Mouse (Mus musculus): ENCODE measurements around the gene Hmcn1.
A peak's percentile ranks its signal among the peaks of the same experiment; 100 is the strongest.

Hmcn1 gene

DNA sequence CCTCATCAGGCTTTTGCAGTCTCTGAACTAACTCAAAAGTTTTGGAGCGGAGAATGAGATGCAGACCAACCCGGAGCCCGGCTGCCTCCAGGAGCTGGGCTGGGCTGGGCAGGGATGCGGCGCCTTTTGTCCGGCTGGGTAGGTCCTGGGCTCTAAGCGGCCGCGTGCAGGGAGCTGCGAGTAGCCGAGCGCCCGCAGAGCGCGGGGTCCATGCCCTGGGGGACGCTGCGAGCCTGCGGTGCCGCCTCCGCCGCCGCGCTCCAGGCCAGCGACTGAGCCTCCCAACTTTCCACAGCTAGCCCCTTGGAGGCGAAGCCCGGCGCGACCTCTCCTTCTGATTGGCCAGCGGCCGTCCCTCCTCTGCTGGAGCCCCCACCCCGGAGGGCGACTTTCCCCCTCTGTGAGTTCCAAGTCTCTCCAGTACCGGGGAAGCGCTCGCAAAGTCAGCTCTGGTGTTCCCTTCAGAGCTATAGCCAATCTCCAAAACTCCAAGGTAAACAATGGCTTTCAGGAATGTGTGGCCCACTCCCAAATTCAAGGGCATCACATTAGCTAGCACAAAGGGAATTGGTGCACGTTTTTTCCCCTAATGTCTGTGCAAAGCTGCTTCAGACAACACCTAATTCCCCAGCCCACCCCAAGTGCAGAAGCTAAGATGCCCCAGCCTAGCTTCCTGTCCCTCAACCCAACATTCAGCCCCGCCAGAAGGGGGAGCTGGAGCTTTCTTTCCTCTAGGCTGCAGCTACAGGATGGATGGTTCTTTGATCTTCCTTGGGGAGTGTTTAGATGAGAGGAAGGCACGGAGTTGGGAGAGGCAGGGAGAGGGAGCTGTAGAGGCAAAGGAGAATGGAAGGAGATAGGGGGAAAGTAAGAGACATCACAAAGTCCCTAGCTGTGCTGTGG is at the start of gene Hmcn1:
Gene Hmcn1 (minus strand): TSS at position 274 of the 903 bp plus-strand sequence.
- DNase-seq (ENCODE audit: low spot score), result peak; percentile 65

DNA sequence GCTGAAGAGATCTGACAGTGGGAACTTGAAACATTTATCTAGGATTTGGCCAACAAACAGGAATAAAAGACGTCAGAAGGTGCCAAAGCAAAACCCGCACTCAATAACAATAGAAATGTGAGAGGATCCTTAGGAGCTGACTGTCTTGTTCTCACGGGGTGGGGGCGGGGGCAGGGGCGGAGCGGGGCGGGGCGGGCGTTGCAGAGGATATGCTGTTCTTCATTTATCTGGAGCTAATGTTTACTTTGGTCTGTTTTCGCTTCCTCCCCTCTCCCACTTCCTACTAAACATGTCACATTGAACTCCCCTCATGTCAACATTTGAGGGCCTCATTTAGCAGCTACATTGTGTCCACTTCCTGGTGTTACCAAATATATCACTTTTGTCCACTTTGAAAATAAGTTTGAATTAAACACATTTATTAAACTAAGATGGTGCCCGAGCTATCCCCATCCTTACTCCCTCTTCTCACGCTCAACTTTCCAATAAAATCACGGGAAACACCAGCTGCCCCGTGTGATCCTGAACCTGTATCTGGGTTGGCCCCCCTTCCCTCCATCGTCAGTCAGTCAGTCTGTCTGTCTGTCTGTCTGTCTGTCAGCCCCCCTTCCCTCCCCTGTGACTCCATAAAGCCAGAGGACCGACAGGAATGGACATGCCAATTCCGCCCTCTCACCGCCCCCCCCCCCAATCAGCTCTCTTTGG is 47.9 kb upstream of the Hmcn1 start:
- no peak for DNase-seq (ENCODE audit: low spot score)

- no peak for DNase-seq (ENCODE audit: low spot score)
Measured at GRCm38 (mm10) chr1:151040290-151040689, 47.1 kb upstream of the Hmcn1 start.

DNA sequence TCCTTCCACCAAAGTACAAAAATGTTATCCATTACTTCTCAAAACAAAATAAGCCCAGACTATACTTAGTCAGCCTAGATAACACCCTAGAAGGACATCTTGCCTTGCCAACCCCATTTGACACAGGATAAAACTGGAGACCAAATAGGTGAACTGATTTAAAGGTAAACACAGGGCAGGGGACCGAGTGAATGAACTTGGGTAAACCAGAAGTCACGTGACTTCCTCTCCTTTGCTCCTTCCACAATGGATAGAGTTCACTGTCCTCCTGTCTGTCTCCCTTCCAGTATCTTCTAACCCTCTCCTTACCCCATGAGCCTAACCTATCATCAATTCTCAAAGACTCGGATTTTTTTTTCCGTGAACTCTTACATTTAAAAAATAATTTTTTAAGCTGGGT is 46.0 kb upstream of the Hmcn1 start:
- no peak for DNase-seq (ENCODE audit: low spot score)

GRCm38 (mm10) chr1:151038566-151038965 is 45.3 kb upstream of the Hmcn1 start:
- DNase-seq (ENCODE audit: low spot score), result no peak

GRCm38 (mm10) chr1:151036405-151036985 is 43.3 kb upstream of the Hmcn1 start:
- no peak for DNase-seq (ENCODE audit: low spot score)

- DNase-seq (ENCODE audit: low spot score), result no peak
Measured at GRCm38 (mm10) chr1:151035766-151036165, 42.5 kb upstream of the Hmcn1 start.

- peak; percentile 58 for DNase-seq (ENCODE audit: low spot score)
Measured at GRCm38 (mm10) chr1:151034993-151035592, 41.9 kb upstream of the Hmcn1 start.

- no peak for DNase-seq (ENCODE audit: low spot score)
Measured at GRCm38 (mm10) chr1:151033291-151033690, 40.1 kb upstream of the Hmcn1 start.

GRCm38 (mm10) chr1:151031581-151031980 is 38.3 kb upstream of the Hmcn1 start:
- no peak for DNase-seq (ENCODE audit: low spot score)

DNA sequence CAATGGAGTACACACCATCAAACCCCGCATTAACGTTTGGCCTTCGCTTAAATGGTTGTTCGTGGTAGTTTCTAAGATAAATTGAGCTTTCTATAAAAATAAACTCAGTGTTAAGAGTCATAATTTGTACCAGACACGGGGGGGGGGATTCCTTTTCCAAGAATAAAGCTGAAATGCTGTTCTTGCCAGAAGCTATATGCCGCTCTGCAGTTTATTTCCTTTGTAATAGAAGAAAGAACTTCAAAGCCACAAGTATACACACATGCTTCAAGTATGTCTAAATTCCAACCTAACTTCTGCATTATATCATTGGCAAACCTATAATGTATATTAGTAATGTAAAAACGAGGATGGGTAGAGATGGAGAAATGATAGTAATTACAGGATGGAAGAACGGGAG is 37.9 kb upstream of the Hmcn1 start:
- no peak for DNase-seq (ENCODE audit: low spot score)

DNA sequence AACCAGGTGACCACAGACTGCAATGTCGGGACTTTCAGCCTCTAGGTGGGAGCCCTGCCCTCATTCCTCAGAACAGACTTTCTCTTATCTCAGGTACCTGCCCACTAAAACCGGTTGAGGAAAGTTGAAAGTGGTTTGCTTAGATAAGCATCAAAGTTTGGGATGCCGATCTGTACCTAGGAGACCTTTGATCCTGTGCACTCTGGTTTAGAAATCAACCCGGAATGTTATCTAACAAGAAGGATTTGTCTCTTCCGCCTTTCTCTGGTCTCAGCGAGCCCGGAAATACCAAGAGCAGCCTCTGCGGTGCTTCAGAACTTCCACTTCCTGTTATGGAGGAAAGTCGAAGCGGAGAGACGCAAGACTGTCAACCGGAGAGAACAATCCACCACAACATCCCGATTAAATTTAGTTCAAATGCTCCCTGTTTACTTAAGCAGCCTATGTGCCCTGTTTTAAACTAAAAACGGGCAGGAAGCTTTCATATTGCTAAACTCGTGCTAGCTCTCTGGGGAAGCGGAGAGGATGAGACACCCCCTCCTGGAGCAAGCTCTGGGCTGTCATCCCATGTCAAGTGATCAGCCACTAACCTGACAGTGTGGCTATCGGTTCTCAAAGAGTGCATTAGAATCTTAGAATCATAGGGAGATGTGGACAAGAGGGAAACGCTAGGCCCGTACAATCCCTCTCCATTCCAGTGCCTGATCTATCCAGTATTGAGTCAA is 32.0 kb upstream of the Hmcn1 start:
- DNase-seq (ENCODE audit: low spot score), result no peak

GRCm38 (mm10) chr1:151019273-151019890 is 26.1 kb upstream of the Hmcn1 start:
- DNase-seq (ENCODE audit: low spot score), result no peak

- peak; percentile 70 for DNase-seq (ENCODE audit: low spot score)
Measured at GRCm38 (mm10) chr1:151011056-151011455, 17.8 kb upstream of the Hmcn1 start.

- DNase-seq (ENCODE audit: low spot score), result no peak
Measured at GRCm38 (mm10) chr1:151009115-151009797, 16.0 kb upstream of the Hmcn1 start.

GRCm38 (mm10) chr1:151007747-151008146 is 14.5 kb upstream of the Hmcn1 start:
- DNase-seq (ENCODE audit: low spot score), result no peak

- DNase-seq (ENCODE audit: low spot score), result no peak
Measured at GRCm38 (mm10) chr1:151004007-151004406, 10.8 kb upstream of the Hmcn1 start.

DNA sequence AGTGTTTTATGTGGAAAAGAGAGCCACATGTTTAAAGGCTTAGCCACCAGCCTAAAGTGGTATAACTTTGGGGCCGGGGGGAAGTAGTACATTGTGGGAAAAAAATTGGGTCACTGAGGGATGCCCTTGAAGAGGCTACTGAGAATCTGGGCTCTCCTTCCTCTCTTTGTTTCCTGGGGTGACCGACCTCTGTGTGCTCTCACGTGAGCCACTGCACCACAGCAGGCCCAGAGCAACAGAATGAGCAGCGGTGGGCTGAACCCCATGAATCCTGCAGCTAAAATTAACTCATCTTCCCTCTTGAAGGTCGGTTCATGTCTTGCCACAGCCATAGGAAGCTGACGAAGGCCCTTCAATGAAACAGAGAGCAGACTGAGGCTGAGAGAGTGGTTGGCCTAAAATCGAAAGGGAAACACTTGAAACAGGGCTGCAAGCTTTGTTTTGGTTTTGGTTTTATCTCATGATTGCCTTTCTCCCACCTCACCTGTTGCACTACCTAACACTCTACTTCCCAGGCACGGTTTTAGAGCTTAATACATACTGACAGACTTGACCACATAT is 8.7 kb upstream of the Hmcn1 start:
- no peak for DNase-seq (ENCODE audit: low spot score)

GRCm38 (mm10) chr1:151000714-151001113 is 7.5 kb upstream of the Hmcn1 start:
- DNase-seq (ENCODE audit: low spot score), result no peak

DNA sequence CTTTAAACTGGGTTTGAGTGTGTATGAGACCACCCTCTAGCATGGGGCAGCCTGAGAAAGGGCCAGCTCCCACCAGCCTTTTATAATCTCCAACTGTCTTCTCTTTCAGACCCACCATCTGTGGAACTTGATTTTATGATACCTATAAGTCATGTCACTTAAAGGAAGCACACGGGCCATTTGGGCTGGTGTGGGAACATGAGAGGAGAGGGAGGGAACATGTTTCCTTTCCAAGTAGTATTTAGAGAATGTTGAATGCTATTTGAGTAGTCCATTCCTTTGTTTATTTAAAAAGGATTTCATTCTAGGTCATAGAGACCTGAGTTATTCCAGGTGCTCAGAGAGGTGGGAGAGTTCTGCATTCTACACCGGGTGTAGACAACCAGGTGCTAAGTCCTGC is 1.4 kb upstream of the Hmcn1 start:
- DNase-seq (ENCODE audit: low spot score), result no peak

All from ovary, postnatal 36 days (tissue).